Mouse (Mus musculus): ENCODE measurements around the gene Cphx1. TPM values are rescaled to one million over a fixed set of nuclear protein-coding genes. Genes with fewer than 3 reads are reported as not detected.
"Not testable (repeated sequence)": the region's sequence is repeated elsewhere in the genome, so short reads cannot be mapped to it uniquely, and the experiment has no call there.

Gene Cphx1
- polyA plus RNA-seq, 1 experiment from 2014 or later, result not detected

- not testable (repeated sequence) for H3K9me3 ChIP-seq (replicated peaks; ENCODE audit: control insufficient read depth, low read length); H3K4me1 ChIP-seq (ENCODE audit: control insufficient read depth, insufficient read depth, low read length); H3K36me3 ChIP-seq (ENCODE audit: control insufficient read depth, insufficient read depth); H3K27ac ChIP-seq (ENCODE audit: low read length); H3K4me3 ChIP-seq (ENCODE audit: low read length); H3K27me3 ChIP-seq (ENCODE audit: control insufficient read depth, insufficient read depth, low read length); H3K4me2 ChIP-seq (ENCODE audit: low read depth, low read length); H3K9ac ChIP-seq (ENCODE audit: low read length)
- WGBS, result no CpG with 5 or more reads among the region's 10 CpGs
- peak; percentile 83 for ATAC-seq (replicated peaks; ENCODE audit: extremely low read depth, insufficient read depth, low FRiP score)
Observed at GRCm38 (mm10) chr14:25927562-25927881, 10.6 kb upstream of the Cphx1 start, which contains the start of gene Tmem254a. Gene Tmem254a, minus strand, starts transcription at chr14:25927672.

DNA sequence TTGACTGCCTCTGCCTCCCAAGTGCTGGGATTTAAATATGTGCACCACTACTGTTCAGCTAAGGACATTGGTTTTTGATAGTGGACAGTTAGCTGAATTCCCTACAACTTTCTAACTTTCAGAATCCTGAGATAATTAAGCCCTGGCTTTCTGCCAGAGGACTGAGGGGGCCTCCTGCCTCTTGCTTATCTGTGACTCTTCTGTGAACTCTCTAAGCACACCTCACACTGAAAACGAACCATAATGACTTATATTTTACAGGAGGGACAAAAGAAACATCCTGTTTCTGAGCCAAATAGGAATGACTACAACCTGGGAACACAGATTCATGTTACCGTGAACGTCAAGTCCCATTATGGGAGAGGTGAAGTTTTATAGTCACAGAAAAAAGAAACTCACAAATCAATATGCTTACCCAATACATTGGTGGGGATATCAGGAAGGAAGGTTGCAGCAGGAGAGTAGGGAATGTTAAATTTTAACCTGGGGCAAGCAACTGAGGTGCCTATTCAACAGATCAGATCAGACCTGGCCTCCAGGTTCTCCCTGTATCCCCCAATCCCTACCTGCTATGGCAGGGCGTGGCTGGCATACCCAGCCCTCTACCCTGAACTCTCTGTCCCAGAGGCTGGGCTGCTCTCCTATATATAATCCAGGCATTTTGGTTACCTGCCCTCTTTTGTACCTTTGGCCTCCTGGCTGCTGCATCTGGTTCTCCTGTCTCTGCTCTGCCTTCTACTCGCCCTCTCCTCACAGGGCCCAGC is 1.1 kb upstream of the Cphx1 start:
- not testable (repeated sequence) for H3K9me3 ChIP-seq (replicated peaks; ENCODE audit: control insufficient read depth, low read length); H3K27me3 ChIP-seq (ENCODE audit: control insufficient read depth, insufficient read depth, low read length); H3K4me1 ChIP-seq (ENCODE audit: control insufficient read depth, insufficient read depth, low read length); ATAC-seq (replicated peaks; ENCODE audit: extremely low read depth, insufficient read depth, low FRiP score); H3K4me2 ChIP-seq (ENCODE audit: low read depth, low read length); H3K9ac ChIP-seq (ENCODE audit: low read length); H3K36me3 ChIP-seq (ENCODE audit: control insufficient read depth, insufficient read depth); H3K27ac ChIP-seq (ENCODE audit: low read length); H3K4me3 ChIP-seq (ENCODE audit: low read length)
- WGBS, result no CpG with 5 or more reads among the region's 5 CpGs

DNA sequence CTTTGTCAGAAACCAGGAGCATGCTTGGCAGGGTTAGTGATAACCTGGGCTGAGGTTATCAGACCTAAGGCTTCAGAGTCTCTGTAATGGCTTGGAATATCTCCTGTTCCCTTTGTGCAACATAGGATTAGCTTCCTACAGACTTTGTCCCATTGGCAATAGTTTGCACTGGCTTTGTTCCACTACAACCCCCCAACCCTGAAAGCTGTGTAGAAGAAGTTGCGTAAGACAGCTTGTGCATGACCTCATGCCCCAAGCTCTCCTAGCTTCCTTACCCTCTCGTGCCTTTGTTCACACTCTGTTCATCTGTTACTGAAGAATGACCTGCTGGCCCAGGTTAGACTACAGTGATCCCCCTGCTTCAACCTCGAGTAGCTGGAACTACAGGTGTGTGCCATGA is 19.8 kb downstream of the Cphx1 start:
- H3K9ac ChIP-seq (ENCODE audit: low read length); H3K9me3 ChIP-seq (replicated peaks; ENCODE audit: control insufficient read depth, low read length); ATAC-seq (replicated peaks; ENCODE audit: extremely low read depth, insufficient read depth, low FRiP score); H3K4me3 ChIP-seq (ENCODE audit: low read length); H3K4me2 ChIP-seq (ENCODE audit: low read depth, low read length); H3K27ac ChIP-seq (ENCODE audit: low read length); H3K4me1 ChIP-seq (ENCODE audit: control insufficient read depth, insufficient read depth, low read length); H3K36me3 ChIP-seq (ENCODE audit: control insufficient read depth, insufficient read depth); H3K27me3 ChIP-seq (ENCODE audit: control insufficient read depth, insufficient read depth, low read length): not testable (repeated sequence)
- WGBS, result no CpG with 5 or more reads among the region's 3 CpGs

GRCm38 (mm10) chr14:25978371-25979241 is 40.5 kb downstream of the Cphx1 start, which contains the start of gene Duxbl1:
Gene Duxbl1, plus strand, starts transcription at chr14:25978577.
- not testable (repeated sequence) for H3K9ac ChIP-seq (ENCODE audit: low read length); H3K9me3 ChIP-seq (replicated peaks; ENCODE audit: control insufficient read depth, low read length); H3K4me1 ChIP-seq (ENCODE audit: control insufficient read depth, insufficient read depth, low read length); H3K27me3 ChIP-seq (ENCODE audit: control insufficient read depth, insufficient read depth, low read length); H3K36me3 ChIP-seq (ENCODE audit: control insufficient read depth, insufficient read depth)
- peak within 1 kb of the TSS; percentile 34; the same call in 1 of the 2 replicates for H3K4me3 ChIP-seq (ENCODE audit: low read length)
- ATAC-seq (replicated peaks; ENCODE audit: extremely low read depth, insufficient read depth, low FRiP score), result peak; percentile 60
- no CpG with 5 or more reads among the region's 25 CpGs for WGBS
- H3K4me2 ChIP-seq (ENCODE audit: low read depth, low read length), result peak within 1 kb of the TSS; percentile 56
- H3K27ac ChIP-seq (ENCODE audit: low read length), result peak within 1 kb of the TSS; percentile 72; the same call in 1 of the 2 replicates

DNA sequence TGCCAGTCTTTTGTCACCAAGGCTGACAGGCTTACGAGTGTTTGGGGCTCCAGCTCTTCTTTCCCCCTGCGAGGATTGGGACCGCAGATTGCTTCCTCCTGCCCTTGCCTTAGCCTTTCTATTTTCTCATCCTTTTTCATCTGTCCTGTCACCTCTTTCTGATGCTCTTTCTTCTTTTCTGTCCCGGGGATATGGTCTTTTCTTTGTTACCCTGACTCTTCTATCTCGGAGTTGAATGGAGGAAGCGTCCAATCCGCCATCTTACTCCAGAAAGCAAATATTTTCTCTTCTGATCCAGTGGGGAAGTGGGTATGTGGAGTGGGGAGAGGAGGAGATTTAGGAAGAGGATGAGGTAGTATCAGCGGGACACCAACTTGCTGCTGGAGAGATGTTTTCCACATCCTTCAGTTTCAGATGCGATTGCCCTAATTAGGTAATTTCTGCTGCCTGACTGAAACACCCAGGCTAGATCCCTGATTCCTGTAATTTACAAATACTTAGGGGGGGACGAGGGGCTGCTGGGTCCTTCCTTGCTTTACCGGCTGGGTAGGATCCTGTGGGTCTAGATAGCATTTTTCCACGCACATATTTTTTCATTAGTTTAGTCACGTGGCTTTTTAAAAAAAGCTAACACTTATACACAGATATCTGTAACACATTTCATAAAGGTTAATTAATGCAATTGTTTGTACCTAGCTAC is 41.3 kb downstream of the Cphx1 start:
- ATAC-seq (replicated peaks; ENCODE audit: extremely low read depth, insufficient read depth, low FRiP score); H3K36me3 ChIP-seq (ENCODE audit: control insufficient read depth, insufficient read depth); H3K9me3 ChIP-seq (replicated peaks; ENCODE audit: control insufficient read depth, low read length); H3K27me3 ChIP-seq (ENCODE audit: control insufficient read depth, insufficient read depth, low read length); H3K9ac ChIP-seq (ENCODE audit: low read length); H3K4me1 ChIP-seq (ENCODE audit: control insufficient read depth, insufficient read depth, low read length): not testable (repeated sequence)
- WGBS, result 3% methylated on average over 7 of the region's 13 CpGs
- H3K4me2 ChIP-seq (ENCODE audit: low read depth, low read length), result peak overlapping the region; percentile 56
- H3K27ac ChIP-seq (ENCODE audit: low read length), result peak overlapping the region; percentile 72; the same call in 1 of the 2 replicates
- H3K4me3 ChIP-seq (ENCODE audit: low read length), result peak overlapping the region; percentile 34; the same call in 1 of the 2 replicates

- not testable (repeated sequence) for H3K9me3 ChIP-seq (replicated peaks; ENCODE audit: control insufficient read depth, low read length); H3K27ac ChIP-seq (ENCODE audit: low read length); H3K9ac ChIP-seq (ENCODE audit: low read length); H3K27me3 ChIP-seq (ENCODE audit: control insufficient read depth, insufficient read depth, low read length); H3K4me1 ChIP-seq (ENCODE audit: control insufficient read depth, insufficient read depth, low read length); H3K4me3 ChIP-seq (ENCODE audit: low read length); H3K4me2 ChIP-seq (ENCODE audit: low read depth, low read length); H3K36me3 ChIP-seq (ENCODE audit: control insufficient read depth, insufficient read depth)
- WGBS, result 24% methylated on average over 4 of the region's 9 CpGs
- 0 out of 2 replicates have a peak, but pooled peaks have one; percentile 58 for ATAC-seq (replicated peaks; ENCODE audit: extremely low read depth, insufficient read depth, low FRiP score)
Observed at GRCm38 (mm10) chr14:25981880-25982279, 43.8 kb downstream of the Cphx1 start.

Other genes with a start within 250 kb of the Cphx1 start
- gene Ppif, start 244.2 kb upstream of the Cphx1 start, polyA plus RNA-seq (2015; fragmentation: Nextera tagmentation; extraction: Ambion mirVana), result 118 and 121 TPM in 2 replicates
- 19.5 and 25.5 TPM in 2 replicates for gene Zcchc24, start 169.3 kb upstream of the Cphx1 start, polyA plus RNA-seq (2015; fragmentation: Nextera tagmentation; extraction: Ambion mirVana)
- gene Anxa11, start 96.1 kb upstream of the Cphx1 start, polyA plus RNA-seq (2015; fragmentation: Nextera tagmentation; extraction: Ambion mirVana), result 33.9 and 38.1 TPM in 2 replicates
- gene Plac9a, start 35.2 kb upstream of the Cphx1 start, polyA plus RNA-seq (2015; fragmentation: Nextera tagmentation; extraction: Ambion mirVana), result 0.38 and 0.40 TPM in 2 replicates
- gene Tmem254a, start 10.6 kb upstream of the Cphx1 start, polyA plus RNA-seq (2015; fragmentation: Nextera tagmentation; extraction: Ambion mirVana), result 2.2 and 3.3 TPM in 2 replicates
- gene Duxbl1, start 40.3 kb downstream of the Cphx1 start, polyA plus RNA-seq (2015; fragmentation: Nextera tagmentation; extraction: Ambion mirVana), result 0.35 and 0.45 TPM in 2 replicates
- gene Gm9780, start 104.4 kb downstream of the Cphx1 start, polyA plus RNA-seq (2015; fragmentation: Nextera tagmentation; extraction: Ambion mirVana), result 19.8 and 22.8 TPM in 2 replicates
- 18.4 and 26.3 TPM in 2 replicates for gene Tmem254c, start 129.1 kb downstream of the Cphx1 start, polyA plus RNA-seq (2015; fragmentation: Nextera tagmentation; extraction: Ambion mirVana)
- not detected in 2 replicates for gene Cphx2, start 143.2 kb downstream of the Cphx1 start, polyA plus RNA-seq (2015; fragmentation: Nextera tagmentation; extraction: Ambion mirVana)
- not detected in 2 replicates for gene Cphx3, start 144.0 kb downstream of the Cphx1 start, polyA plus RNA-seq (2015; fragmentation: Nextera tagmentation; extraction: Ambion mirVana)
- not detected in 2 replicates for gene Duxbl2, start 180.0 kb downstream of the Cphx1 start, polyA plus RNA-seq (2015; fragmentation: Nextera tagmentation; extraction: Ambion mirVana)
- 15.3 and 22.4 TPM in 2 replicates for gene Plac9b, start 244.2 kb downstream of the Cphx1 start, polyA plus RNA-seq (2015; fragmentation: Nextera tagmentation; extraction: Ambion mirVana)